Mouse (Mus musculus): Measurements from ENCODE around the gene Fmo1.
A peak's percentile ranks its signal among the peaks of the same experiment; 100 is the strongest.

The Fmo1 gene

DNA sequence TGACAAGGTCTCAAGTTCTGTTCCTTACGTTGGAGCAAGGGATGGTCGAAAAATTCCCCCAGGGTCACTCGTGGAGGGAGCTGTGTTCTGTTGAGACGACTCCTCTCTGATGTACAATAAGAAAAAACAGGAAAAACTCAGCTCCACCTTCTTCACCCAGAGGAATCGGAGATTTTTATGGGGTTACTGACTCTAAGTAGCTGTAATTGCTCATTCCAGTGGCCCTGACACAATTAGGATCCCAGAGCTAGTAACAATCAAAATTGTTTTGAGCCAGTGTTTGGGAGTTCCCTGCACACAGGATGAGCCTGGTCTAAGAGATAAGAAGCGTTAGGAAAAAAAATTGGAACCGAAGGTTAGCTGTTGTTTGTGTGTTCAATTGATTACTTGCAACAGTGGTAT is at the start of gene Fmo1:
Gene Fmo1 (minus strand): TSS at position 331 of the 402 bp plus-strand sequence.
- no peak for DNase-seq

- no peak for DNase-seq
These were observed 48.6 kb upstream of the Fmo1 start for GRCm38 (mm10) chr1:162914932-162915556.

- no peak for DNase-seq
These were observed 45.7 kb upstream of the Fmo1 start for GRCm38 (mm10) chr1:162912085-162912484.

DNA sequence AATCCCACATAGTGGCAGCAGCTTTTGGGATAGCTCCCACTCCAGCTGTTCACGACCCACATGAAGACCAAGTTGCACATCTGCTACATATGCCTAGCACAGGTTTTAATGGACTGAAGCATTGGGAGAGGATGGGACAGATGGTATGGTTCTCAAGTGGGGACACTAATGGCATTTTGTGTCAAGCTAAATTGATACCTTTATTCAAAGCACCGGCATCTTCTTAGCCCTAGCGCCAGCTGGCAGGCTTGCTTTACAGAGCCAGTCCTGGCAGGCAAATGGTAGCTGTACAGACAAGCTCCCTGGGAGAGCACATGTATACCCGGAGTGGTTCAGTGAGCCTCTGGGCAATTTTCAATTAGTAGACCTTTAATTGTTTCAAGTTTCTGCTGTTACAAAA is 35.5 kb upstream of the Fmo1 start:
- peak; percentile 45 to 65 for DNase-seq

- DNase-seq, result peak; percentile 4 to 8
These were observed 31.7 kb upstream of the Fmo1 start, which contains the start of gene Fmo2 for GRCm38 (mm10) chr1:162897838-162898811. TSS of gene Fmo2 (minus strand) at chr1:162898726.

- peak; percentile 86 to 91 for DNase-seq
These were observed 29.5 kb upstream of the Fmo1 start for GRCm38 (mm10) chr1:162895900-162896299.

GRCm38 (mm10) chr1:162893014-162893413 is 26.6 kb upstream of the Fmo1 start:
- DNase-seq, result no peak

DNA sequence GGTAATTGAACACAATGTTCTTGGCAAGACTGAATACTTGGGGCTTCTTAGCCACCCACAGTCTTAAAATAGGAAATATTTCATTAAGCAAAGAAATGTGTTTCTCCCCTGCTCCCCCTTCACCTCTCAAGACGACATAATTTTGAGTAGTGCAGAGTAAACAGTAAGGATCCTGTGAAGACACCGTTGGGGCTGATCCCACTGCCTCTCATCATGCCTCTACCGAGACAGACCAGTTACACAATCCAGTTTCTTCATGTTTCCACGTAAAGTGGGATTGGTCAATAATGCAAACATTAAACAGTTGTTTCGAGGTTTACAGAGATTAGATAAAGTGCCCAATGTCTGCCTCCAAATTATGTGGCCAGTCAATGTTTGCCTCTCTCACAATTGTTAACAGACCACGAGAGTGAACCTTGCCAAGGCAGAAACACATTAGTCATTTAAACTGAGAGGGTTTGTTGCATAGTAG is 25.6 kb upstream of the Fmo1 start:
- DNase-seq, result no peak

DNA sequence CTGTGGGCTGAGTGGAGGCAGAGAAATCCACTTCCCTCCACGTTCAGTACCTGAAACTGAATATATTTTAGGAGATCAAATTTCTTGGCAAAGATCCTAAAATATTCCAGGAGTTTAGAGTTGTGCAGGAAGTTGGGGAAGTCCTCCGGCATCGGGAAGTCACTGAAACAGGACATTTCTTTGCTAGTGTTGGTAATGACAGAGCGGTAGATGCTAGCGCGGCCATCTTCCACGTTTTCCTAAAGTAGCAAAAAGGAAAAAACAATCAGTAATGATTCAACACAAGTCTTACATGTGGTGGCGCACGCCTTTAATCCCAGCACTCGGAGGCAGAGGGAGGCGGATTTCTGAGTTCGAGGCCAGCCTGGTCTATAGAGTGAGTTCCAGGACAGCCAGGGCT is 22.2 kb upstream of the Fmo1 start:
- no peak for DNase-seq

DNA sequence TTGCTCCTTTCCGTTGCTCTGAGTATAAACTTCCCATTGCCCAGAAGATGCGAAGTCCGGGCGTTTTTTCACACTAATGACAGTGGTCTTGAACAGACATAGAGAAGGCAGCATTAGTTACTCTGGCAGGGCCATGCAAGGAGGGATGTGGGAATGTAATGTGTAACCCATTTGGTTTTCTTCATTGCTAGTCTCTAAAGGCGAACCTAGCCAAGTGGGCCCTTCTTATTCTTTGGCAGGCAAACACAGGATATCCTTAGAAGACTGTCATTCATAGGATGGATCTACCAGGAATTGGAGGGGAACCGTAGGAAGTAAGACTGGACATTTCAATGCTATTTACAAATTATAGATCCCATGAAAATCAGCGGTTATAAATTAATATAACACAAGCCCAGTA is 21.2 kb upstream of the Fmo1 start:
- no peak for DNase-seq

DNA sequence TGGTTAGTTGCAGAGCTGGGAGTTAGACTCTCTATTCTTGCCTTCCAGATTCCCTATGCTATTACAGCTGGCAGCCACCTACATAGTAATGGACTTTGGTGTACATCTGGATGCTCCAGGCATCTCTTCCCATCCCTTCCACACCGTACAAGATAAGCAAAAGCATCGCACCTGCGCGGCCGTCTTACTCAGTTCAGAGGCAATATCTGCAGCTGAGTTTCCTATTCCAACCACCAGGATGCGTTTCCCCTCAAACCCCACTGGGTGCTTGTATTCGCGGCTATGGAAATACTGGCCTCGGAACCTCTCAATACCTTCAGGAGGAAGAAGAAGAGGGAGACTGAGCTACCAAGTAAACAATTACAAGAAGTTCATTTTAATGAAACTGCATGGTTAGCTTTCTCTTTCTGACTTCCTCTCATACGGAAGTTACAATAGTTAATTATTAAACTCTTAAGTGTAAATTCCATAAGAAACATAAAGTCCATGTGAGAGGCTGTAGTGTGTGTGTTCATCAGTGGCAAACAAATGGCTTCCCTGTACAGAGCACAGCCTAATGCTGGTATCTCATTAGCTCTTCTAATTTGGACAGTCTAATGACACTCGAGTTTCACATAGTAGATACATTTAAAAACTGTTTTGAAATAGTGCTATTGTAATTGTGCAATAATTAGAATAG is 19.9 kb upstream of the Fmo1 start:
- DNase-seq, result no peak

- DNase-seq, result no peak
These were observed 16.3 kb upstream of the Fmo1 start for GRCm38 (mm10) chr1:162882681-162883080.

DNA sequence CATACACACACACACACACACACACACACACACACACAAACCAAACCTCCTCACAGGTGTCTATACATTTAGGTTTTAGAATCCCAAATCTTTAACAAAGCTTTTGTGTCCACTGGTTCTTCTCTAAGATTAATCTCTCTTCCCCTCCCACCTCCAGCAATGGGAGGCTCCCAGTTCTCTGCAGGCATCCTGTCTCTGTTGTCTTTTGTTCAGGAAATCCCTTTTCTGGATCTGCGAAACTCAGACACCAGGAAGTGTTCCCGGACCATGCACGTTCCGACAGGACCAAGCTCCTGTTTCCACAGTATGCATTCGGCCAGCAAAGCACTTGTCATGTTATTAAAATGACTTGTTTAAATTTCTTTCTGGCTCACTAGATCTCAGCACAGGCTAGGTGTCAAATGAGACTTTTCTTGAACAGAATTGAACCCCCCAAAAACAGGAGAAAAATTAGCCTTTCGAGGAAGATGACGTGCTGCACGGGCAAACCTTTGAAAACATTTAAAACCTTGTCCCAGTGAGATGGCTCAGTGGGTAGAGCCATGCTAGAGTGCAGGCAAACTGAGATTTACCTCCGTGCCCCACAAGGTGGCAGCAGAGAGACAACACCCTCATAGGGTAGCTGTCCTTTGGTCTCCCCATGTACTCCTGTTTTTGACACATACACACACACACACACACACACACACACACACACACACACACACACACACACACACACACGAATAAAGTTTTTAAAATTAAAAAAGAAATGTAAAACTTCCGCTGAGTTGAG is 13.4 kb upstream of the Fmo1 start:
- peak; percentile 72 to 74 for DNase-seq

DNA sequence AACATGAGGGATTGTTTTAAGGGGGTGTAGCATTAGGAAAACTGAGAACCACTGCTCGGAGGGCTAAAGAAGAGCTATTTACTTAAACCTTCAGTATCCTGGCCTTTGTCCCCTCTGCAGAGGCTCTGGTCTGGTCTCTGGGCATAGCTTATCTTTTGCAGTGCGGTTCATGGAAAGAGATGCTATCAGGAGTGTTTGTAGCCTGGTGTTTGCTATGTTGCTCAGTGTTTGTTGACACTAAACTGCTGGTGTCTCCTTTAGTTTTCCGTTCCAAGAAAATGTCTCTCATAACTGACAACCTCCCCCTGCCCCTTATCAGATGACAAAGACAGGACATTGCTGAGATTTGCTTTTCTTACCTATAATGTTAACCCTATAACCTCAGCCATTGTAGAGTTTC is 8.7 kb upstream of the Fmo1 start:
- no peak for DNase-seq

DNA sequence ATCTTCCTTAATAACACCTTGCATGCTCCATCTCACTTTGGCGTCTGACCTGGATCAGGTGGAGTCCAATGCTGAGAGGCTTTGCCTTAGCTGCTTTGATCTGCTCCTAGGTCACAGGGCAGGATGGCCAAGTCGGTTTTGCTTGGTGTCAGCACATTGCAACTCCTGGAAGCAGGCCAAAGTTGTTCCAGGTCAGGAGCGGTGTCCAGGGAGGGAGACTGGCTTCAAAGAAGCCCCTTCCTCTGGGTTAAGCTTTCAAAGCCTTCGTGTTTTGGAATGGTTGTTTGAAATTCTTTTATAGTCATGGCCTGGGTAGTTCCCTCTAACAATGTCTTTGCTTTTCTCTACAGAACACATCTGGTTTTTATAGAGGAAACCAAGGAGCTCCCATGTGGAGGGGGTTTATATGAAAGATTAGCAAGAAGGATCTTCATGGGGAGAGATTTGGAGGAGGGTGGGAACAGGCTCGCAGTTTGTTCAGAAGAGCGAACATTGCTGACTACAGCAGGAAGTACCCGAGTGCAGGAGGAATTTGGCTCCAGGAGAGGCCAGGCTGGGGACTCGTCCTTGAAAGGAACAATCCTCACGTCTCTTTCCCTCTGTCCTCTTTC is 5.4 kb upstream of the Fmo1 start:
- DNase-seq, result peak; percentile 14 to 16

DNA sequence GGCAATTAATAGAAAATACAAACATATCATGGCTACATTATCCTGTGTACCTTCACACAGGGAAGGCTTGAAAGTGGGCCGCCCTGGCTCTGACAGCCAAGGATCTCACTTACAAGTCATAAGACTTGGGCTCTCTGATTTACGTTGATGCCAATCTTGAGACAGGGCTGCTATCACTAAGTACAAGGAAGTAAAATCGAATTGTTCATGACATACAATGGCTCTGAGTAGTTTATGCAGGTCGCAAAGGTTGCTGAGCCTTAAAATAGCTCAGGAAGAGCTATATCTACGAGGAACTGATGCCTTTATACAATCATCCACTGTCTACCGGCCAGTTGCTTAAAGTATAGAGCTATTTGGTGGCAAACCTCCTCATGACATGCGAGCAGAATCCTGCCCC is 4.6 kb upstream of the Fmo1 start:
- DNase-seq, result no peak

DNA sequence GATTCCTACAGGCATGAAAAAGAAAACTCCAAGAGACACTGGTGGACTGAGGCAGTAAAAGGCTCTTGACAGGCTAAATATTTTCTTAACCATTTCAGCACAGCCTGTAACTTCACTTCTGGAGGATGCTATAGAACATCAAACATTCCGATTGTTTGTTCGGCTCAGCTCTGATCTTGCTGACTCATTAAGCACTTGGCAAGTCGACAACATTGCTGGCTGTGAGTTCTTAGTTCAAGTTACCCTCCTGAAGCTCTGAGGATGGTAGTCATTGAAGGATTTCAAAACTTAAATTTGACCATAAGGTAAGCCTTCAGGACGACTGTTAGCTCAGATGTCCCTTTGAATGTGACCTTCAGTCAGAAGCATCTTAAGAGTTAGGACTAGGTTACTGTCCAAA is 986 bp upstream of the Fmo1 start:
- DNase-seq, result no peak

DNA sequence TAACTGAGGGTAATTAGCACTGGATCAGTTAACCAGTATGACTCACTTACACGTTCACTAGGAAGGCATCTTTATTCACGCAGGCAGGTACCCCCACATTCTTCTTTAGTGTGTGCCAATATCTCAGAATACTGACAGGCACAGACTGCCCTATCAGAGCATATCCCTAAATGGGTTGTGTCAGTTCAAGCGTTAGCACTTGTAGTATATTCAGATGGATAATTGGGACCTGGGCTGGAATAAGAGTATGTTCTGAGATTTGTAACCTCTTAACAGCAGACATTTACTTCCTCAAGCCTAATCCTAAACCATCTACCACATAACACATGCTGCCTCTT is 948 bp downstream of the Fmo1 start:
- DNase-seq, result no peak

DNA sequence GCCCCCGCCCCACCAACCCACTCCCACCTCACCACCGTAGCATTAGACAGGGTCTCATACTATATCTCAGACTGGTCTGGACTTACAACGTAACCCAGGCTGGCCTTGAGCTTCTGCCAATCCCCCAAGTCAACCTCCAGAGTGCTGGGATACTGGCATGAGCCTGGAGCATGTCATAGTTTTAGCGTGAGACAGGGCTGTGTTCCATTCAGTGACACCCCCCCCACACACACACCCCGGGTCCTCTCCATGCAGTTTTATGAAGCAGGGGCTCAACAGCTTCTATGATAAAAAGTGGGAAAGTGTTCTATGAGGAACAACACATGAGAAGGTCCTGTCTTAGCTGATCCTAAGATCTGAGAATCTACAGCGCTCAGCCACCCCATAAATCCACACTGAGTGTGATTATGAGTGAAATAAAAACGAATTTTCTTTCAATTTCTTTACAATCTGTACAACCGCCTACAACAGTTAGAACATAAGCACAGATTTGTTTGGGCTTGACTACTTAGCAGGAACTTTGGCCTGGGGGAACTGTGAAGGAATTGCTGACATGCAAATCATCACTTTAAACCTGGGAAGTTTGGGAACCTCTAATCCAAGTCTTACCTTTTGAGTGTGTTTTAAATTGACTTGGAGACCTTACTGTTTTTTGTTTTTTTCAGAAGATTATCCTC is 1.5 kb downstream of the Fmo1 start:
- no peak for DNase-seq

DNA sequence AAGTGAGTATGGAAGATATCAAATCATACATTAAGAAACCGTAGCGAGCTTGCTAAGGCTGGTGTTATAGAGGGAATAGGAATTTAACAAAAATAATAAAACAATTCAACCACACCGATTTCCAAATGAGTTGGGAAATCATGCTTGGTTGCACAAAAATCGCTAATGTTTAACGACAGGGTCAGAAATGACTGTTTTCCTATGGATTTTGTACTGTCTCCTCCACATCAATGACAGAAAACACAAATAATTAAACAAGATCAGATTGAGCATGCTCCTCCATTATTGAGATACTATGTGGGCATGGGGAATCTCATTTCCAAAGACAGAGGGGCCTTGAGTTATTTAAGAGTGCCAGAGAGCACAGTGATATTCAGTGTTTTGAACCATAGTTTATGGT is 2.1 kb downstream of the Fmo1 start:
- no peak for DNase-seq

DNA sequence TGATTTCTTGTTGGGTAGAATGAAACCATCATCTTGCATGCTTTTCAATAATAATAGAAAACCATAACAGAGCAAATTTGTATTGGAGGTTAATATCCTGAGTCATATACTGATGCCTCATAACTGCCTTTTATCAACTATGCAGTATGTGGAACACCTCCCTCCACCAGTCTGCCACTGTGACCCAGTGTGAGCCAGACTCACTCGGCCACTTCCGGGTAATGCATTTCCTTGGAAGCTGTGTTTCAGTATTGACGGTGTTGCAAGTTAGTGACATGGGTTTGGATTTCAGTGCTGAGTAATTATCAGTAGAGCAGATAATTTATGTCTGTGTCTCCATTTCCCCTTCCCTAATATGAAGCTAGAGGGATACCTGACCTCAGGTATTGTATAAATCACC is 2.8 kb downstream of the Fmo1 start:
- DNase-seq, result no peak

DNA sequence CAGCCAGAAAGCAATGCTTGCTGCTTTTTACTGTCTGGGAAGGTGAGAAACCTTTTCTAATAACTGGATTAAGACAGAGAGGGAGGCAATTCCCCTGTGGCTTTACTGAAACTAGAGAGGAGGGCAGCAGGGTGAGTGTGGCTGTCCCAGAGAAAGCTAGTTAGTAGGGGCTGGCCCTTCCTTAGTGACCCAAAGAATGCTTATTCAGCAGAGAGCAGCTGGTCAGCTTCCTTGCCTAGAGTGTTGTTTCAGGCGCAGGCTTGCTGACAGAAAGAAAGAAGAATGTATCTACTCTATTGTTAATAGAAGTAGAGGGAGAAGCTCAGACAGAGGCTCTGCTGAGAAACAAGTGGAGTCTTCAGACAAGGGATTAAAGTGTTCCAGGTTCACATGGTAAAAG is 4.1 kb downstream of the Fmo1 start:
- no peak for DNase-seq

All from cerebellum, postnatal 10 days (tissue).